Mouse (Mus musculus) spleen, adult 2 months (tissue): ENCODE results near the gene Wdr43. TPM values are rescaled to one million over a fixed set of nuclear protein-coding genes. Genes with fewer than 3 reads are reported as not detected.
A peak's percentile ranks its signal among the peaks of the same experiment; 100 is the strongest.

ENCODE experiments used
- DNase-seq, 2 experiments: peaks; one replicate each; pipeline versions ENCODE4 v3.0.0 to v3.0.0-alpha.2; 2012 to 2021; ENCODE audit warnings: low spot score in 2 of 2, low read depth in 1 of 2
- H3K27ac ChIP-seq: fragments of 200-500 bp; 2 replicates; pipeline ENCODE4 v1.5.1; 2012; ENCODE audit warnings: low read length, inconsistent platforms; ENCODE audit not compliant: insufficient read depth
- H3K27me3 ChIP-seq: fragments of 200-500 bp; 2 replicates; pipeline ENCODE4 v1.6.1; 2012; ENCODE audit warnings: mild to moderate bottlenecking, moderate library complexity, low read length, inconsistent platforms; ENCODE audit not compliant: control insufficient read depth, insufficient read depth
- H3K36me3 ChIP-seq: fragments of 200-500 bp; 2 replicates; pipeline ENCODE4 v1.6.1; 2012; ENCODE audit warnings: mild to moderate bottlenecking, low read length, inconsistent platforms; ENCODE audit not compliant: control insufficient read depth, insufficient read depth
- H3K4me1 ChIP-seq: fragments of 200-500 bp; 2 replicates; pipeline ENCODE4 v1.6.1; 2011; ENCODE audit warnings: inconsistent platforms; ENCODE audit not compliant: control insufficient read depth, insufficient read depth, insufficient read length
- H3K4me3 ChIP-seq: fragments of 200-500 bp; 2 replicates; pipeline ENCODE4 v1.5.1; 2011; ENCODE audit warnings: mild to moderate bottlenecking, inconsistent platforms; ENCODE audit not compliant: insufficient read depth, insufficient read length; ENCODE audit errors: extremely low read depth
- CTCF ChIP-seq: fragments of 200-500 bp; IDR thresholded peaks from 2 replicates; pipeline ENCODE4 v1.5.1; 2011; ENCODE audit warnings: mild to moderate bottlenecking, inconsistent platforms; ENCODE audit not compliant: insufficient read depth, insufficient read length, insufficient replicate concordance; ENCODE audit errors: extremely low read depth
- POLR2A ChIP-seq: fragments of 200-500 bp; IDR thresholded peaks from 2 replicates; pipeline ENCODE4 v1.6.1; 2011; ENCODE audit warnings: low read depth, low read length, inconsistent platforms
- WGBS: fragments of 180-500 bp; shearing (Covaris S2); methylation state at CpG from one replicate; pipeline ENCODE4 v1.1.7; 2018; 5-methylcytosine and 5-hydroxymethylcytosine counted together
- polyA plus RNA-seq: library from polyadenylated mRNA; depleted of rRNA; stranded (reverse); fragments of >200 nt; gene quantifications from 2 replicates; pipeline ENCODE4 v1.2.3, GENCODE M21; 2012; rRNA removed

The Wdr43 gene
- polyA plus RNA-seq: 7.5 and 11.4 TPM in 2 replicates

DNA sequence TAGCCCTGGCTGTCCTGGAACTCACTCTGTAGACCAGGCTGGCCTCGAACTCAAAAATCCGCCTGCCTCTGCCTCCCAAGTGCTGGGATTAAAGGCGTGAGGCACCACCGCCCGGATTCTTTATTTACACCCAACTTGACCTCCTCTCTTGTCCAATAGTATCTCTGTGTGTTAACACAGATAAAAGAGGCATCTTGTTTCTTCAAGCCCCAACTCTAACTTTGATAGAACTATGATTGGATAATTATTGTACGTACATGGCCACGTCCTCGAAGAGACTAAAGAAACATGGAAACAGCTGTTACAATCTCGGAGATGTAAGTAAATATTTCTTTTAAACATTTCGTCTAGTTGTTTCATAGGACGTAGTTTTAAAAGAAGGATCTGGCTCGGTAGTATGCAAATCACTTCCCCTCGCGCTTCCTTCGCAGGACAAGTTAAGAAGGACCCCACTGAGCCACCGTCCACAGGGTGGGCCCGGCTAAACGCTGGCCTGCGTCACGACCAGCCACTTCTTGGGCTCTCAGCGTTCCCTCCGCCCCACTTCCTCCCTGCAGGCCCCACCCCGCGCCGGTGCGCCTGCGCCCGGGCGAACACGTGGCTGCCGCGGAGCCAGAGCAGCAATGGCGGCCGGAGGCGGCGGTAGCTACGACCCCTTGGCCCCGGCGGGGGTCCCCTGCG lies at the start of gene Wdr43:
Wdr43 (plus strand) TSS at position 258 of the 681 bp plus-strand sequence.
- Histone ChIP-seq H3K27me3 (no peaks in the 10 kb centered on the region), H3K27ac (peak within 1 kb of the TSS; percentile 67), H3K36me3 (no peaks in the 10 kb centered on the region), H3K4me1 (peaks cover 2% of the 10 kb centered on the region), H3K4me3 (peak within 1 kb of the TSS; percentile 93)
- peak; percentile 93 to 97 for DNase-seq
- peak; percentile 65 for TF ChIP-seq POLR2A
- TF ChIP-seq CTCF: no peak
- 6% methylated on average over 40 of the region's 40 CpGs for WGBS

DNA sequence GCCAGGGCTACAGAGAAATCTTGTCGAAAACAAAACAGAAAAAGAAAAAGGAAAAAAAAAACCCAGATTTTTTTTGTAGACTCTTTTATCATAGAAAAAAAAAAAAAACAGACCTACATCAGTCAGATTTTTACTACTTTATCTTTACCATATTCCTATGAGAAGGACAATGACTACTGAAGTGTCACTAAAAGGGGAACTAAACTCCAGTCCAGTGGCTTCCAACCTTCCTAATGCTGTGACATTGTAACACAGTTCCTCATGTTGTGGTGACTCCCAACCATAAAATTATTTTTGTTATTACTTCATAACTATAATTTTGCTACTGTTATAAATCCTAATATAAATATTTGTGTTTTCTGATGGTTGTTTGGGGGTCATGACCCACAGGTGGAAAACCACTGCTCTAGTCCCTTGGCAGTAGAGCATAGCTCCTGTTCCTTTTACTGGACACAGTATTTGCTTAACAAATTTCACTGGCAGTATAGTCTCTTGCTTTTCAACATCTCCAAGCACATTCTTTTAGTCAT lies 36.5 kb upstream of the Wdr43 start:
- Histone ChIP-seq H3K27me3 (no peaks in the 10 kb centered on the region), H3K27ac (peak overlapping the region; percentile 62), H3K36me3 (no peaks in the 10 kb centered on the region), H3K4me3 (no peak overlapping the region), H3K4me1 (peaks cover 3% of the 10 kb centered on the region)
- no peak for DNase-seq
- TF ChIP-seq POLR2A (no peak), CTCF (no peak)
- WGBS: 51% methylated on average over 1 of the region's 1 CpGs

DNA sequence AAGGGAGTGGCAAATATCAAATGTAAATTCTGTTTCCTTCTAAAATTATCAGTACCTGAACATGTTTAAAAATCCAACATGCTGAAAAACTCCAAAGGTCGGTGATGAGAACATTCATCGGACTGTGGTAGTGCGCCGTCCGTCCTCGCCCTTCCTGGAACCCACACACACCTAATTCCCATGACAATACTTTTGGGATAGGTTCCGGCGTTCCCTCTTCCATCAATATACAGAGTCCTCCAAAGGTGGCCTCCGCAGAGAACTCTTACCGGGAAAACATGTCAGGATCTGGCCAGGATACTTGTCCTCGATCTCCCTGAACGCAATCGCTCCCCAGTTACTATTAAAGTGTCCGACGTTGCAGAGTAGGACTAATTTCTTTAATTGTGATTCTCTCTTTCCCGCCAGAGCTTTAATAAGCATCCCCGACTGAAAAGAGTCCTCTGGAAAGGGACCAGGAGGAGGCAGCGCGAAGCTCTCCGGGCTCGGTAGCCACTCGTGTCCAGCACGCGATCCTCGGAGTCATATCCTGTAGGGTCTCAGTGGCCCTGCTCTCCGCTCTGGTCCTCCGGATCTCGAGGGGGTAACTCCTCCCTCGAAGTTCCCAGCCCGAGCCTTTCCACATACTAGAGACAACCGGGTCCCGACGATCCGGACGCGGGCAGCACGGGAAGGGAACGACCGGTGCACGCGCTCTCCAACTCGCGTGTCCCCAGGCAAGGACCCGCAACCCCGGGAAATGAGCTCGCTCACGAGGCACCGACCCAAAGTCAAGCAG lies 17.6 kb upstream of the Wdr43 start:
- WGBS: 1% methylated on average over 48 of the region's 48 CpGs
- DNase-seq: no peak
- no peaks in the 10 kb centered on the region for H3K27me3 ChIP-seq

GRCm38 (mm10) chr17:71598659-71599554 lies 16.8 kb upstream of the Wdr43 start:
- Histone ChIP-seq H3K4me3 (peak overlapping the region; percentile 69), H3K27me3 (no peaks in the 10 kb centered on the region), H3K4me1 (peaks cover 15% of the 10 kb centered on the region; the same call in 1 of the 2 replicates), H3K27ac (0 out of 2 replicates have a peak overlapping the region, but pooled peaks have one; percentile 31), H3K36me3 (no peaks in the 10 kb centered on the region)
- WGBS: 7% methylated on average over 42 of the region's 42 CpGs
- TF ChIP-seq POLR2A: no peak; the same call in 1 of the 2 replicates
- TF ChIP-seq CTCF: no peak
- peak; percentile 79 to 87 for DNase-seq

More for the DNA sequence above, 17.6 kb upstream of the Wdr43 start:
- peak overlapping the region; percentile 69 for H3K4me3 ChIP-seq
- H3K27ac ChIP-seq: 0 out of 2 replicates have a peak overlapping the region, but pooled peaks have one; percentile 19
- H3K36me3 ChIP-seq: no peaks in the 10 kb centered on the region
- H3K4me1 ChIP-seq: peaks cover 15% of the 10 kb centered on the region; the same call in 1 of the 2 replicates
- TF ChIP-seq POLR2A (no peak), CTCF (no peak)

DNA sequence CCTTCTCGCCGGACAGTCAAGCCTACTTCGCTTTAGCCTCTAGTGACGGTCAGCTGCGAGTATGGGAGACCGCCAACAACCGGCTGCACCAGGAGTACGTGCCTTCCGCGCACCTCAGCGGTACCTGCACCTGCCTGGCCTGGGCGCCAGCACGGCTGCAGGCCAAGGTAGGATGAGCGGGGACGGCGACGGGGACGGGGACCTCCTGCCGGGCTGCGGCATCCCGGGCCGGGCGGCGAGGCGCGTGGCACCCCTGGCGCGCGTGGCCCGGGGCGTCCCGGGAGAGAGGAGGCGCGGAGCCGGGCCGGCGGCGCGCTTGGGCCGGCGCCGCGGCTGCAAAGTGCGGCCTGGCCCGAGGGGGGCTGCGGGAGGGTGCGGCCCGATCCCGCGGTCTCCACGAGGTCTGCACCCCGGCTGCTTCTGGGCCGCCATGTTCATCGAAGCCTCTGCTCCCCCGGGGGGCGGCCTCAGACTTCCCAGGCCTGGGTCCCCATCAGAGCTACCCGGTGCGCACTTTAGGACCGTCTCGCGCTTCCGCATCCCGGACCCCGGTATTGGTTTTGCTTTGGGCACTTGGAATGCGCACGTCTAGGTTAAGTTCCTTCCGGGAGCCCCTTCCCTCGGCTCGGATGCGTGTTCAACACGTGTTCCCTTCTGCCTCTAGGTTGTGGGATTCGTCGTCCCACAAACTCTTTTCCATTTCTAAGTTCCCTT lies 781 bp downstream of the Wdr43 start:
- Histone ChIP-seq H3K27ac (peak overlapping the region; percentile 67), H3K4me3 (peak overlapping the region; percentile 93), H3K27me3 (no peaks in the 10 kb centered on the region), H3K4me1 (peaks cover 2% of the 10 kb centered on the region), H3K36me3 (no peaks in the 10 kb centered on the region)
- peak in 1 of 2 experiments; percentile 21 for DNase-seq
- WGBS: under 1% methylated on average over 62 of the region's 73 CpGs
- no peak for TF ChIP-seq CTCF
- TF ChIP-seq POLR2A: no peak
